Mouse (Mus musculus) MEL (cell line): ENCODE data around the gene B9d1. TPM values are rescaled to one million over a fixed set of nuclear protein-coding genes. Genes with fewer than 3 reads are reported as not detected.

Experiments used
- DNase-seq: peaks from one replicate; pipeline ENCODE4 v3.0.0; 2011; ENCODE audit warnings: low read depth, low spot score
- H3K27ac ChIP-seq: 2 replicates; pipeline ENCODE4 v1.5.1; 2012; ENCODE audit warnings: low read depth, mild to moderate bottlenecking, control low read depth, low read length, moderate library complexity; ENCODE audit not compliant: control insufficient read depth
- H3K27me3 ChIP-seq, 2 experiments: fragments of 150-350 bp in 1 of 2; sonication (generic) in 1 of 2; 2 replicates each; pipeline ENCODE4 v1.6.1; 2012; ENCODE audit warnings: low read length in 2 of 2, mild to moderate bottlenecking in 2 of 2, improper control_type of control experiment in 1 of 2, moderate library complexity in 1 of 2; ENCODE audit not compliant: insufficient read depth in 2 of 2, control insufficient read depth in 1 of 2
- H3K36me3 ChIP-seq, 2 experiments: 2 replicates each; pipeline ENCODE4 v1.6.1; 2012 to 2014; ENCODE audit warnings: low read length in 2 of 2, improper control_type of control experiment in 1 of 2, inconsistent platforms in 1 of 2, mild to moderate bottlenecking in 1 of 2; ENCODE audit not compliant: insufficient read depth in 2 of 2, control insufficient read depth in 1 of 2
- H3K4me1 ChIP-seq, 2 experiments: fragments of 150-350 bp in 1 of 2; sonication (generic) in 1 of 2; 2 replicates each; pipeline ENCODE4 v1.6.1; 2012; ENCODE audit warnings: low read length in 2 of 2, improper control_type of control experiment in 1 of 2, mild to moderate bottlenecking in 1 of 2; ENCODE audit not compliant: insufficient read depth in 2 of 2, control insufficient read depth in 1 of 2
- H3K4me3 ChIP-seq, 2 experiments: fragments of 150-350 bp in 1 of 2; sonication (generic) in 1 of 2; 2 replicates each; pipeline ENCODE4 v1.5.1; 2012; ENCODE audit warnings: low read depth in 2 of 2, low read length in 2 of 2, mild to moderate bottlenecking in 2 of 2, moderate library complexity in 2 of 2, control low read depth in 1 of 2, improper control_type of control experiment in 1 of 2; ENCODE audit not compliant: control insufficient read depth in 1 of 2, insufficient read depth in 1 of 2
- H3K79me2 ChIP-seq: 2 replicates; pipeline ENCODE4 v1.6.1; 2012; ENCODE audit warnings: mild to moderate bottlenecking, low read length, moderate library complexity; ENCODE audit not compliant: control insufficient read depth, poor library complexity, insufficient read depth
- H3K9ac ChIP-seq: 2 replicates; pipeline ENCODE4 v1.6.1; 2012; ENCODE audit warnings: low read depth, mild to moderate bottlenecking, control low read depth, low read length, moderate library complexity; ENCODE audit not compliant: control insufficient read depth, poor library complexity, severe bottlenecking
- H3K9me3 ChIP-seq: fragments of 150-350 bp; sonication (generic); replicated peaks from 2 replicates; pipeline ENCODE4 v1.6.1; 2012; ENCODE audit warnings: mild to moderate bottlenecking, low read length, improper control_type of control experiment, moderate library complexity; ENCODE audit not compliant: insufficient read depth
- CHD2 ChIP-seq: IDR thresholded peaks from 2 replicates; pipeline ENCODE4 v1.6.1; 2011; ENCODE audit warnings: low read length, improper control_type of control experiment
- CTCF ChIP-seq, 3 experiments: IDR thresholded peaks in 2 of 3; conservative IDR thresholded peaks in 1 of 3; 2 replicates each; pipeline ENCODE4 v1.5.1; 2011 to 2012; ENCODE audit warnings: low read length in 3 of 3, low read depth in 2 of 3, mild to moderate bottlenecking in 2 of 3, improper control_type of control experiment in 1 of 3, inconsistent platforms in 1 of 3, mixed read lengths in 1 of 3, moderate library complexity in 1 of 3; ENCODE audit not compliant: control insufficient read depth in 1 of 3, insufficient read depth in 1 of 3, poor library complexity in 1 of 3, severe bottlenecking in 1 of 3
- E2F4 ChIP-seq: IDR thresholded peaks from 2 replicates; pipeline ENCODE4 v1.6.1; 2011; ENCODE audit warnings: low read depth, low read length, improper control_type of control experiment, borderline replicate concordance
- ELF1 ChIP-seq: IDR thresholded peaks from 2 replicates; pipeline ENCODE4 v1.6.1; 2014; ENCODE audit warnings: low read depth, mild to moderate bottlenecking, inconsistent platforms, low read length, improper control_type of control experiment, moderate library complexity
- ETS1 ChIP-seq: IDR thresholded peaks from 2 replicates; pipeline ENCODE4 v1.6.1; 2012; ENCODE audit warnings: low read depth, mild to moderate bottlenecking, inconsistent platforms, low read length, improper control_type of control experiment, moderate library complexity
- GABPA ChIP-seq: IDR thresholded peaks from 2 replicates; pipeline ENCODE4 v1.6.1; 2012; ENCODE audit warnings: low read depth, mild to moderate bottlenecking, inconsistent platforms, low read length, improper control_type of control experiment, moderate library complexity
- JUND ChIP-seq: IDR thresholded peaks from 2 replicates; pipeline ENCODE4 v1.6.1; 2011; ENCODE audit warnings: low read depth, mild to moderate bottlenecking, improper control_type of control experiment, low read length
- KAT2A ChIP-seq: conservative IDR thresholded peaks from 2 replicates; pipeline ENCODE4 v1.6.1; 2012; ENCODE audit warnings: low read depth, low read length, improper control_type of control experiment, inconsistent platforms
- MAFK ChIP-seq: IDR thresholded peaks from 2 replicates; pipeline ENCODE4 v1.6.1; 2011; ENCODE audit warnings: low read depth, mild to moderate bottlenecking, low read length, improper control_type of control experiment, borderline replicate concordance
- MAX ChIP-seq: IDR thresholded peaks from 2 replicates; pipeline ENCODE4 v1.6.1; 2011; ENCODE audit warnings: low read length, improper control_type of control experiment
- MXI1 ChIP-seq: IDR thresholded peaks from 2 replicates; pipeline ENCODE4 v1.6.1; 2011; ENCODE audit warnings: mild to moderate bottlenecking, low read depth, low read length, improper control_type of control experiment
- NRF1 ChIP-seq: IDR thresholded peaks from 2 replicates; pipeline ENCODE4 v1.6.1; 2014; ENCODE audit warnings: low read depth, mild to moderate bottlenecking, inconsistent platforms, low read length, improper control_type of control experiment, moderate library complexity; ENCODE audit not compliant: poor library complexity, insufficient read depth, severe bottlenecking
- POLR2AphosphoS2 ChIP-seq: IDR thresholded peaks from 2 replicates; pipeline ENCODE4 v1.6.1; 2011; ENCODE audit warnings: low read length, improper control_type of control experiment
- SMC3 ChIP-seq: IDR thresholded peaks from 2 replicates; pipeline ENCODE4 v1.6.1; 2011; ENCODE audit warnings: low read depth, low read length, improper control_type of control experiment
- TBP ChIP-seq: IDR thresholded peaks from 2 replicates; pipeline ENCODE4 v1.8.0; 2011; ENCODE audit warnings: low read depth, low read length, improper control_type of control experiment
- TCF12 ChIP-seq: IDR thresholded peaks from 2 replicates; pipeline ENCODE4 v1.6.1; 2014; ENCODE audit warnings: low read depth, mild to moderate bottlenecking, inconsistent platforms, low read length, improper control_type of control experiment, moderate library complexity
- UBTF ChIP-seq: IDR thresholded peaks from 2 replicates; pipeline ENCODE4 v1.6.1; 2012; ENCODE audit warnings: low read depth, mild to moderate bottlenecking, inconsistent platforms, low read length, improper control_type of control experiment, moderate library complexity, borderline replicate concordance; ENCODE audit not compliant: insufficient read depth
- USF2 ChIP-seq, 2 experiments: IDR thresholded peaks; 2 replicates each; pipeline ENCODE4 v1.6.1; 2011 to 2012; ENCODE audit warnings: improper control_type of control experiment in 2 of 2, low read length in 2 of 2, borderline replicate concordance in 1 of 2, inconsistent platforms in 1 of 2, low read depth in 1 of 2, mild to moderate bottlenecking in 1 of 2; ENCODE audit not compliant: insufficient read depth in 1 of 2
- ZKSCAN1 ChIP-seq: IDR thresholded peaks from 2 replicates; pipeline ENCODE4 v1.6.1; 2012; ENCODE audit warnings: low read depth, mild to moderate bottlenecking, inconsistent platforms, low read length, improper control_type of control experiment, moderate library complexity
- ZNF384 ChIP-seq: IDR thresholded peaks from 2 replicates; pipeline ENCODE4 v1.6.1; 2012; ENCODE audit warnings: low read depth, mild to moderate bottlenecking, inconsistent platforms, low read length, improper control_type of control experiment
- polyA plus RNA-seq, 2 experiments: library from polyadenylated mRNA; stranded (reverse) in 1 of 2; unstranded in 1 of 2; fragments of >175 nt in 1 of 2; fragments of >200 nt in 1 of 2; gene quantifications; 2 replicates each; pipeline versions ENCODE4 v1.2.1 to v1.2.4; 2012; ENCODE audit warnings: low replicate concordance in 2 of 2, low read depth in 1 of 2; ENCODE audit not compliant: insufficient read length in 2 of 2, insufficient read depth in 1 of 2, missing spikeins in 1 of 2
- total RNA-seq: library from RNA; depleted of rRNA; stranded (reverse); fragments of 300-350 nt; gene quantifications from 2 replicates; pipeline ENCODE4 v1.2.3, GENCODE M21; 2012

The B9d1 gene
- total and polyA plus RNA-seq, 3 experiments, result 22.5 to 27.2 TPM; not detected in 1

- no peak for DNase-seq
- Histone ChIP-seq H3K79me2 (peaks cover 7% of the 10 kb centered on the region; the same call in 1 of the 2 replicates), H3K4me1 (peaks cover 0 to 9% of the 10 kb centered on the region in 2 experiments; a peak in 3 of 4 replicates), H3K36me3 (peaks cover 0 to 5% of the 10 kb centered on the region in 2 experiments; a peak in 3 of 4 replicates), H3K4me3 (no peak overlapping the region), H3K9ac (no peak overlapping the region), H3K9me3 (no peaks in the 10 kb centered on the region), H3K27ac (no peak overlapping the region), H3K27me3 (no peaks in the 10 kb centered on the region)
- no peak for TF ChIP-seq MAFK
- TF ChIP-seq ETS1, result no peak
- TF ChIP-seq ZKSCAN1, result no peak
- TF ChIP-seq CHD2, result no peak
- TF ChIP-seq E2F4, result no peak
- TF ChIP-seq USF2 (IDR thresholded peaks at IDR 0.05; ENCODE audit: borderline replicate concordance in 1 of 2, insufficient read depth in 1 of 2, low read depth in 1 of 2, low read length in 2 of 2), result no peak
- no peak for TF ChIP-seq MXI1
- TF ChIP-seq MAX, result no peak
- no peak for TF ChIP-seq POLR2AphosphoS2
- no peak for TF ChIP-seq ZNF384
- TF ChIP-seq NRF1, result no peak
- no peak for TF ChIP-seq SMC3
- no peak for TF ChIP-seq TBP
- no peak for TF ChIP-seq CTCF (IDR thresholded peaks at IDR 0.05 in 2 of 3, conservative IDR thresholded peaks at IDR 0.05 in 1 of 3; ENCODE audit: control insufficient read depth in 1 of 3, insufficient read depth in 1 of 3, low read depth in 2 of 3, low read length in 3 of 3, poor library complexity in 1 of 3, severe bottlenecking in 1 of 3)
These were observed 15.1 kb upstream of the B9d1 start for GRCm38 (mm10) chr11:61489874-61490273.

DNA sequence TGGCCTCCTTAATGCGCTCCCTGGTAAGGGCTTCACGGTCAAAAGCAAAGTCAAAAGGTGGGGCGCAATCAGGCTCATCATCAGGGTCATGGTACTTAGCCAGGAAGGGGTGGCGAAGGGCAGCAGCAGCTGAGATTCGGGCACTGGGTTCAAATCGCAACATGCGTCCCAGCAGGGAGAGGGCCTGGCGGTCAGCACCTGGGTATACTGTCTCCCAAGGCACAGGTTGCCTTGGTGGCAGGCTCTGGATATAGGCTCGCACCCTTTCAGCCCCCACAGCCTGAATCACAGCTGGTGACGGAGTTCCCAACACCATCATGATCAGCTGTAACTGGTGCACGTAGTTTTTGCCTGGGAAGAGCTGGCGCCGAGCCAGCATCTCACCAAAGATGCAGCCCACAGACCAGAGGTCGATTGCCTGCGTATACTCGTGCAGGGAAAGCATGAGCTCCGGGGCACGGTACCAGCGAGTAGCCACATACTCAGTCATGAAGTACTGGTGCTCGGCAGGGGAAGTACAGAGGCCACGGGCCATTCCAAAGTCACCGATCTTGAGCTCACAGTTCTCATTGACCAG, 13.9 kb upstream of the B9d1 start:
- H3K36me3 ChIP-seq, result peaks cover 0 to 17% of the 10 kb centered on the region in 2 experiments; a peak in 3 of 4 replicates
- peaks cover 0 to 20% of the 10 kb centered on the region in 2 experiments for H3K4me1 ChIP-seq
- no peak overlapping the region for H3K4me3 ChIP-seq
- TF ChIP-seq ZKSCAN1 (no peak), USF2 (IDR thresholded peaks at IDR 0.05; ENCODE audit: borderline replicate concordance in 1 of 2, insufficient read depth in 1 of 2, low read depth in 1 of 2, low read length in 2 of 2) (no peak), MXI1 (no peak), UBTF (no peak), ZNF384 (no peak), JUND (no peak), POLR2AphosphoS2 (no peak), TCF12 (no peak), GABPA (no peak), ELF1 (no peak), KAT2A (no peak), MAX (no peak), CHD2 (no peak)
- no peak overlapping the region for H3K9ac ChIP-seq
- H3K27ac ChIP-seq, result no peak overlapping the region
- no peaks in the 10 kb centered on the region for H3K27me3 ChIP-seq
- DNase-seq, result no peak
- peaks cover 7% of the 10 kb centered on the region; the same call in 1 of the 2 replicates for H3K79me2 ChIP-seq
- H3K9me3 ChIP-seq, result no peaks in the 10 kb centered on the region
